Mouse (Mus musculus) midbrain, embryonic 13.5 days (tissue): ENCODE data around the gene Tgfb3. TPM values are rescaled to one million over a fixed set of nuclear protein-coding genes. Genes with fewer than 3 reads are reported as not detected.
A peak's percentile ranks its signal among the peaks of the same experiment; 100 is the strongest.

Source experiments
- ATAC-seq: fragments of 200-750 bp; cut with Nextera tagmentation; 2 replicates; pipeline ENCODE4 v1.8.0; 2017; ENCODE audit warnings: mild to moderate bottlenecking, moderate TSS enrichment, moderate library complexity
- H3K27ac ChIP-seq: fragments of 300-500 bp; sonication (generic); 2 replicates; pipeline ENCODE4 v1.5.1; 2015; ENCODE audit warnings: inconsistent platforms, mild to moderate bottlenecking, moderate library complexity
- H3K27me3 ChIP-seq: fragments of 300-500 bp; sonication (generic); 2 replicates; pipeline ENCODE4 v1.6.1; 2015; ENCODE audit warnings: mild to moderate bottlenecking, inconsistent platforms
- H3K36me3 ChIP-seq: fragments of 300-500 bp; sonication (generic); 2 replicates; pipeline ENCODE4 v1.6.1; 2015; ENCODE audit warnings: mild to moderate bottlenecking, inconsistent platforms
- H3K4me1 ChIP-seq: fragments of 300-500 bp; sonication (generic); replicated peaks from 2 replicates; pipeline ENCODE4 v1.6.1; 2015; ENCODE audit warnings: inconsistent platforms
- H3K4me2 ChIP-seq: fragments of 300-500 bp; sonication (generic); replicated peaks from 2 replicates; pipeline ENCODE4 v1.6.1; 2015; ENCODE audit warnings: moderate library complexity, mild to moderate bottlenecking, inconsistent platforms
- H3K4me3 ChIP-seq: fragments of 300-500 bp; sonication (generic); replicated peaks from 2 replicates; pipeline ENCODE4 v1.5.1; 2015; ENCODE audit warnings: mild to moderate bottlenecking, inconsistent platforms
- H3K9ac ChIP-seq: fragments of 300-500 bp; sonication (generic); replicated peaks from 2 replicates; pipeline ENCODE4 v1.6.1; 2015; ENCODE audit warnings: mild to moderate bottlenecking, inconsistent platforms
- H3K9me3 ChIP-seq: fragments of 300-500 bp; sonication (generic); 2 replicates; pipeline ENCODE4 v1.6.1; 2016; ENCODE audit warnings: mild to moderate bottlenecking, inconsistent platforms
- WGBS: fragments of 180-500 bp; shearing (Covaris S2); methylation state at CpG from one replicate; pipeline ENCODE4 v1.1.7; 2015; 5-methylcytosine and 5-hydroxymethylcytosine counted together
- polyA plus RNA-seq: library from polyadenylated mRNA; unstranded; fragments of >200 nt; fragmentation: Nextera tagmentation; extraction: Ambion mirVana; gene quantifications from 2 replicates; pipeline ENCODE4 v1.2.1, GENCODE M21; 2015

Tgfb3 gene
- polyA plus RNA-seq, 1 experiment from 2014 or later, result 3.4 TPM

DNA sequence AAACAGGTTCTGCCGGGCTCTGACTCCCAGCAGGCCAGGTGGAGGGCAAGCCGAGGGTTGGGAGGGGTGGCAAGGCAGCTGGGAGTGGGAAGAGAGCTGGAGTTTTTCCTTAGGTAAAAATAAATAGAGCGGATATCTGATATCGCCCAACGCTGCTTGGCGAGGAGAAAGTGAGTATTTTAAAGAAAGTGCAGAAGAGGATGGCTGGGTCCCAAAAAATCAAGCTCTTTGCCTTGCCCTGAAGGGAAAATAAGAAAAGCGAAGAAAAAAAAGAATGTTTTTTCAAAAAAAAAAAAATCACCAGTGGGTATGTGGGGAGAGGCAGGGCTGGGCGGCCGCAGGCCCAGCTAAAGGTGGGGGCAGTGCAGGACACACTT, 677 bp downstream of the Tgfb3 start:
- peaks cover 36% of the 10 kb centered on the region for H3K27me3 ChIP-seq
- peaks cover 33% of the 10 kb centered on the region for H3K4me1 ChIP-seq
- no peak overlapping the region for H3K27ac ChIP-seq
- H3K9me3 ChIP-seq, result no peaks in the 10 kb centered on the region
- H3K4me2 ChIP-seq, result peak overlapping the region; percentile 90
- peak overlapping the region; percentile 68; the same call in 1 of the 2 replicates for H3K9ac ChIP-seq
- H3K36me3 ChIP-seq, result no peaks in the 10 kb centered on the region
- WGBS, result 8% methylated on average over 9 of the region's 9 CpGs
- peak overlapping the region; percentile 51 for H3K4me3 ChIP-seq
- no peak for ATAC-seq

DNA sequence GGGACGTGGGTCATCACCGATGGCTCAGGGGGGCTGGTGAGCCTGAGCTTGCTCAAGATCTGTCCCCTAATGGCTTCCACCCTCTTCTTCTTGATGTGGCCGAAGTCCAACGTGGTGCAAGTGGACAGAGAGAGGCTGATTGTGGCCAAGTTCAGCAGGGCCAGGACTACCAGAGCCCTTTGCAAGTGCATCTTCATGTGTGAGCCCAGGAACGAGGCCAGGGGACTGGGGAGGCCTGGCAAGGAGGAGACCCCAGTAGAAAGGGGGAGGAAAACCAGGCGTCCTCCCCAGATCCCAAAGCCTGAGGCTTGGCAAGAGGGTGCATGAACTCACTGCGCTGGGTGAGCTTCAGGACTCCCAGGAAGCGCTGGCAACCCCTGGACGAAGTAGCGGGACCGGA, 1.1 kb downstream of the Tgfb3 start:
- Histone ChIP-seq H3K4me3 (peak overlapping the region; percentile 51), H3K27me3 (peaks cover 36% of the 10 kb centered on the region), H3K27ac (no peak overlapping the region), H3K9ac (peak overlapping the region; percentile 68; the same call in 1 of the 2 replicates), H3K9me3 (no peaks in the 10 kb centered on the region), H3K36me3 (no peaks in the 10 kb centered on the region), H3K4me2 (peak overlapping the region; percentile 90), H3K4me1 (peaks cover 30% of the 10 kb centered on the region)
- 25% methylated on average over 11 of the region's 11 CpGs for WGBS
- no peak for ATAC-seq

DNA sequence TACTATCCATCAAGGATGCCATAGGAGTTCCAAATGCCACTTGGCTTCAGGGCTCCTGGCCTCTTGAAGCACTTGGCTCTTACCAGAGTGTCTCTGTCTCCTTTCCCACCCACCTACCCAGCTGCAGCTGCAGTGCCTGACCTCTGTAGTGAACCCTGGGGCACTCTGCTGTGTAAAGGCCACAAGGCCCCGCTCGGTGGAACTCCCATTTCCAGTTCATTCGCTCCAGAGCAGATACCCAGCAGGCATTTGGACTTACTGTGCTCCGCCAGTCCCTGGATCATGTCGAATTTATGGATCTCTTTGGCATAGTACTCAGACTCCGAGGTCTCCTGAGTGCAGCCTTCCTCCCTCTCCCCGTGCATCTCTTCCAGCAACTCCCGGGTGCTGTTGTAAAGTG, 1.5 kb downstream of the Tgfb3 start:
- peaks cover 36% of the 10 kb centered on the region for H3K27me3 ChIP-seq
- H3K4me2 ChIP-seq, result peak overlapping the region; percentile 90
- no peaks in the 10 kb centered on the region for H3K36me3 ChIP-seq
- H3K27ac ChIP-seq, result no peak overlapping the region
- H3K4me1 ChIP-seq, result peaks cover 30% of the 10 kb centered on the region
- no peak for ATAC-seq
- no peaks in the 10 kb centered on the region for H3K9me3 ChIP-seq
- 0 out of 2 replicates have a peak overlapping the region, but pooled peaks have one; percentile 32 for H3K9ac ChIP-seq
- WGBS, result 35% methylated on average over 8 of the region's 8 CpGs
- no peak overlapping the region for H3K4me3 ChIP-seq

DNA sequence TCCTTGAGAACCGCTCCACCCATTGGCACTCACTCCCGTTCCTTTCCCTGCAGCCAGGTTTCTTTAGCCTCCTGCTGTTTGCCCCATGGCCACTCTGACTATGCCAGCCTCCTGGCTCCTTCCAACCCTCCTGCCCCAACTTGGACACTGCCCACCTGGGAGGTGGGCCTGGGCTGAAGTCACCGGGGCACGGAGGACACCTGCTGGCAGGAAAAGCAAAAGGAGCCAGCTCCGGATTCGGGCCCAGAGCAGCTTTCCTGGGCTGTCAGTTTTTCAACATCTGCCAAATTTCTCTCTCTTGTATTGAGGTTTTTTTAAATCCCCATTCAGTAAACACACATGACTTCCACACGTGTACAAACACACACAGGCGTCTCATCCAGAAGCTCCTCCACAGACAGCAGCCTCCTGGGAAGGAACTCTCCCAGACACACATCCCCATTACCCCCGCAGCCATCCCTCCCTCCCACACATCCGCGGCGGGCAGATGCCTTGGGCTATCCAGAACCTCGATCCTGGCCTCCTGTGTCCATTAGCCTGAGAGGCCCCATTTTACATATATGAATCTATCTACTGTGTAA, 2.4 kb downstream of the Tgfb3 start:
- WGBS, result 12% methylated on average over 13 of the region's 13 CpGs
- Histone ChIP-seq H3K9ac (0 out of 2 replicates have a peak overlapping the region, but pooled peaks have one; percentile 29), H3K36me3 (no peaks in the 10 kb centered on the region), H3K4me3 (no peak overlapping the region), H3K9me3 (no peaks in the 10 kb centered on the region), H3K27me3 (peaks cover 32% of the 10 kb centered on the region), H3K27ac (no peak overlapping the region), H3K4me2 (peak overlapping the region; percentile 90), H3K4me1 (peaks cover 30% of the 10 kb centered on the region)
- ATAC-seq, result no peak

DNA sequence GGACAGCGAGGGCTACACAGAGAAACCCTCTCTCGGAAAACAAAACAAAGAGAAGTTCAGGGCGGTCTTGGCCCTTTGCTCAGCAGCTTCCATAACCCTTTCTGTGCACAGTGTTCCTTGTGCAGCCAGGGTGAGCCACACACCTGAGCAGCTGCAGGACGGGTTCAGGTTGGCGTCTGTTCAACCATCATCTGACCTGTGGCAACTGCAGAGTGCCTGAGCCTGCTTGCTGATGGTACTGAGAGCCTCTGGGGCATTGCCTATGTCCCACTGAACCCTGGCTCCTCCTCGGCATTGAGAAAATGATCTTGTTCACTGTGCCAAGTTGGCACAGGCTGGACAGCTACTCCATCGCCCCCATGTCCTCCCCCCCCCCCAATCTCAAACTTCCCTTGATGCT, 3.5 kb downstream of the Tgfb3 start:
- peaks cover 30% of the 10 kb centered on the region for H3K4me1 ChIP-seq
- H3K4me3 ChIP-seq, result no peak overlapping the region
- H3K27me3 ChIP-seq, result peaks cover 27% of the 10 kb centered on the region
- H3K36me3 ChIP-seq, result no peaks in the 10 kb centered on the region
- H3K9me3 ChIP-seq, result no peaks in the 10 kb centered on the region
- no peak for ATAC-seq
- no peak overlapping the region for H3K9ac ChIP-seq
- 88% methylated on average over 7 of the region's 7 CpGs for WGBS
- no peak overlapping the region for H3K4me2 ChIP-seq
- no peak overlapping the region for H3K27ac ChIP-seq

DNA sequence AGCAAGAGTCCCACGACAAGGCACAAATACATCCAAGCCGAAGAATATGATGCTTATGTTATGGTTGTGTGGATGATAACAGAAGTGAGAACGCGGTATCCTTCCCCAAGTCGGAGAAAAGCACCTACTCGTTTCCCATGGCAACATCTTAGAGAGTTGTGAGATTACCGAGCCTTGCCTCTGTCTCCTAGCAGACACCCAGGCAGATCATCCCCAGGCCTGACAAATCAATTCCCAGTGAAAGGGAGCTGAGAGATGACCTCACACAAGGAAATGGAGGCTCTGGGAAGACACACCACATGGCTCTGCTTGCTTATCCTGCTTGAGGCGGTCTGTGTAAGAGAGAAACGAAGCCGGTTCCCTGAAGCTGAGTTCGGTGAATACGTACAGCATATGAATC, 4.2 kb downstream of the Tgfb3 start:
- Histone ChIP-seq H3K36me3 (no peaks in the 10 kb centered on the region), H3K9me3 (no peaks in the 10 kb centered on the region), H3K4me1 (peaks cover 30% of the 10 kb centered on the region), H3K27me3 (peaks cover 24% of the 10 kb centered on the region), H3K9ac (no peak overlapping the region), H3K27ac (no peak overlapping the region), H3K4me2 (no peak overlapping the region), H3K4me3 (no peak overlapping the region)
- ATAC-seq, result no peak
- 76% methylated on average over 12 of the region's 12 CpGs for WGBS

DNA sequence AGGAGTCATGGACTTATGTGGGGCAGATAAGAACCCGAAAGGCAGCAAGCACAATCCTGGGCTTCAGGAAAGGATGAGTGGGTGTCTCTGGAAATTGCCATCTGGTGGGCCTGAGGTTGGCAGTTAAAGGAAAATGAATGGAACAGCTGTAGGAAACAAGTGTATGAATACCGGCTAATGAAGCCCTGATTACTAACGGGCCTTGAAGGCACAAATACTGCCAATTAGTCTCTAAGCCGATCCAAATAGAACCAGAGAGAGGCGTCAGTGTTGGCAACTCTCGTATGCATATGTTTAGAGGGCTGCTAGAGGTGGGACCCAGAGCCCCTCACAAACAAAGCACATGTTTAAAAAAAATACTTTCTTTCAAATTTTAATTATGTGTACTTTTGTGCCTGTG, 7.4 kb downstream of the Tgfb3 start:
- Histone ChIP-seq H3K4me3 (no peak overlapping the region), H3K9ac (no peak overlapping the region), H3K27ac (no peak overlapping the region), H3K9me3 (no peaks in the 10 kb centered on the region), H3K4me1 (peaks cover 6% of the 10 kb centered on the region), H3K27me3 (peaks cover 10% of the 10 kb centered on the region), H3K36me3 (no peaks in the 10 kb centered on the region), H3K4me2 (no peak overlapping the region)
- no peak for ATAC-seq
- WGBS, result 75% methylated on average over 6 of the region's 6 CpGs

DNA sequence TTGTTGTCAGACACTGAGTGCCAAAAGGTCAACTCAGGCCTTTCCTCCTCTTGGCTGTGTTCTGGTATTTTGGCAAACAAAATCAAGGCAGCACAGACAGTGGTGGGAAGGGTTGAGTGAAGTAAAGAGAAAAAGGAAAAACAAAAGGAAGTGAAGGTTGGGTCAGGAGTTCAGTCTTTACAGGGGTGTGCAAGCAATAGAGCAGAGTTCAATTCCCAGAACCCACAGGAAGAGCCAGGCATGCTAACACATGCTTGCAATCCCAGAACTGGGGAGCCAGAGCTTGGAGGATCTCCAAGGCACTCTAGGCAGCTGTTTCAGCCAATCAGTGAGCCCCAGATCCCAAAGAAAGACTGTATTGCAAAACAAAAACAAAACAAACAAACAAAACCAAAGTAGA, 14.0 kb downstream of the Tgfb3 start:
- H3K27me3 ChIP-seq, result no peaks in the 10 kb centered on the region
- no peak overlapping the region for H3K9ac ChIP-seq
- H3K4me3 ChIP-seq, result no peak overlapping the region
- no peak overlapping the region for H3K27ac ChIP-seq
- H3K4me2 ChIP-seq, result no peak overlapping the region
- no peaks in the 10 kb centered on the region for H3K9me3 ChIP-seq
- no peaks in the 10 kb centered on the region for H3K36me3 ChIP-seq
- ATAC-seq, result no peak
- H3K4me1 ChIP-seq, result no peaks in the 10 kb centered on the region

DNA sequence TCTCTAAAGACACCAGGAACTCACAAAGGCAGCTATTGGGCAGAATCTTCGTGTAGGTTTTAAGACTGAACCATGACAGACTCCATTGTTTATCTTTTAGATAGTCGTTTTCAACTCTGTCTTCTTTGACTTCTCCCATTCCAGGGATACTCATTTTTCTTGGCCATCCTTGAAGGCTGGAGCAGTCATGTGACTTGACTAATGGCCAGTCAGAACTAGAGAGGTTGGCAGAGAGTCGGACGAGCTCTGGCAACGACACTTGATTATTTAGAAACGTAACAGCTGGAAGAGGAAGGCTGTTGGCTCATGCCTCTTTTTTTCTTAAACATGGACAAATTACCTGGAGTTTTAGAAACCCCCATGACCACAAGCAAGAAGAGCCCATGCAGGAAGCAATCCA, 19.5 kb downstream of the Tgfb3 start:
- H3K9ac ChIP-seq, result no peak overlapping the region
- H3K4me2 ChIP-seq, result no peak overlapping the region
- ATAC-seq, result no peak
- 93% methylated on average over 6 of the region's 6 CpGs for WGBS
- no peaks in the 10 kb centered on the region; the same call in 1 of the 2 replicates for H3K36me3 ChIP-seq
- H3K4me1 ChIP-seq, result no peaks in the 10 kb centered on the region
- no peaks in the 10 kb centered on the region for H3K9me3 ChIP-seq
- H3K27me3 ChIP-seq, result no peaks in the 10 kb centered on the region
- H3K4me3 ChIP-seq, result no peak overlapping the region
- no peak overlapping the region for H3K27ac ChIP-seq

DNA sequence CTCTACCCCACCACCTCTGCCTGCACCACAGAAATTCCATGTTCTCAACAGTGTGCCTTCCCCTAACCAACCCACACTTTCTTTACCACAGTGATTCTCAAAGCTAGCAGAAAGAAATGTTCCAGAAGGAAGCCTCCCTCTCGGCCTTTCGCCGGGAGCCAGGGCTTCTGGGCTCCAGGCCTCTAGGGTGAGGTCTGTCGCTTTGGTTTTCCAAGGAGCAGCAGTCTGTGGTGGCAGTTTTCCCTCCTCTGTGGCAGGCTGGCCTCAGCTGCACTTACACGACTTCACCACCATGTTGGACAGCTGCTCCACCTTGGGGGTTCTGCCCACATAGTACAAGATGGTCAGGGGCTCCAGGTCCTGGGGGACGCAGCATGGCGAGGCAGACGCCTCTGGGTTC, 21.3 kb downstream of the Tgfb3 start:
- H3K9ac ChIP-seq, result no peak overlapping the region
- no peak overlapping the region for H3K4me3 ChIP-seq
- WGBS, result 81% methylated on average over 8 of the region's 8 CpGs
- no peaks in the 10 kb centered on the region for H3K4me1 ChIP-seq
- ATAC-seq, result no peak
- no peaks in the 10 kb centered on the region for H3K27me3 ChIP-seq
- no peak overlapping the region for H3K4me2 ChIP-seq
- H3K27ac ChIP-seq, result no peak overlapping the region
- no peaks in the 10 kb centered on the region for H3K9me3 ChIP-seq
- H3K36me3 ChIP-seq, result no peaks in the 10 kb centered on the region; the same call in 1 of the 2 replicates

DNA sequence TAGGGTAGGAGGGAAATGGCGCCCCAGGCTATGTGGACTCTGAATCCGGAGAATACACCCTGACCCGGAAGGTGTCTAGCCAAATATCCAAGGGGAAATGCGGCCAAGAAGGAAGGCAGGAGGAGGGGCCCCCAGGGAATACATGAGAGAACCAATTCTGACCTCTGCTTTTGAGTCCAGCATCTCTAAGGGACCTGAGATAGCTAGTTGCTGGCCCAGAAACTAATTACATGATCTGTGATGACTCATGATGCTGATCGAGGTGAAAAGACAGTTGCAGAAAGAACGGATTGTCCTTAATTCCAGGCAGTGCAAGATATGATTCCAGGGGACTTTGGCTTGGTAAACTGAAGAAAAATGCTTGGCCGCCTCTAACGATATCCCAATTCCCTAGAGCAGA, 21.9 kb downstream of the Tgfb3 start:
- H3K27ac ChIP-seq, result no peak overlapping the region
- no peaks in the 10 kb centered on the region; the same call in 1 of the 2 replicates for H3K36me3 ChIP-seq
- H3K27me3 ChIP-seq, result no peaks in the 10 kb centered on the region
- H3K9ac ChIP-seq, result no peak overlapping the region
- H3K9me3 ChIP-seq, result no peaks in the 10 kb centered on the region
- 88% methylated on average over 8 of the region's 8 CpGs for WGBS
- no peak overlapping the region for H3K4me2 ChIP-seq
- H3K4me1 ChIP-seq, result no peaks in the 10 kb centered on the region
- no peak for ATAC-seq
- no peak overlapping the region for H3K4me3 ChIP-seq

DNA sequence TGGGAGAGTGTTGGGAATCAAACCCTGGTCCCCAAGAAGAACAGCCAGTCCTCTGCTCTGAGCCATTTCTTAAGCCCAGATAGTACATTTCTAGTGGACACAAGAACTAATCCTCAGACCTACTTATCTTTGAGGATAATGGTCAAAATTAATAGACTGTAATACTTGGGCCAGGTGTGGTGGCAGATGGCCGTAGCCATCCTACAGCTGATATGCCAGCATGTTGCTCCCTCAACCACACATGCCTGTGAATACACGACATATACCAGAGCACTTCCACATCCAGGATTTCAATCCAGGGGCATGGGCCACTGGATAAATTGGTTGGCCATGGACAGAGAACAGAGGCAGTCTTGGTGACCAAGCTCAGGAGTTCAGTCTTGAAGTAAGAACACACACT, 23.5 kb downstream of the Tgfb3 start:
- Histone ChIP-seq H3K4me1 (no peaks in the 10 kb centered on the region), H3K36me3 (no peaks in the 10 kb centered on the region; the same call in 1 of the 2 replicates), H3K4me2 (no peak overlapping the region), H3K27ac (no peak overlapping the region), H3K27me3 (no peaks in the 10 kb centered on the region), H3K9me3 (no peaks in the 10 kb centered on the region), H3K9ac (no peak overlapping the region), H3K4me3 (no peak overlapping the region)
- ATAC-seq, result no peak
- WGBS, result 90% methylated on average over 2 of the region's 2 CpGs

DNA sequence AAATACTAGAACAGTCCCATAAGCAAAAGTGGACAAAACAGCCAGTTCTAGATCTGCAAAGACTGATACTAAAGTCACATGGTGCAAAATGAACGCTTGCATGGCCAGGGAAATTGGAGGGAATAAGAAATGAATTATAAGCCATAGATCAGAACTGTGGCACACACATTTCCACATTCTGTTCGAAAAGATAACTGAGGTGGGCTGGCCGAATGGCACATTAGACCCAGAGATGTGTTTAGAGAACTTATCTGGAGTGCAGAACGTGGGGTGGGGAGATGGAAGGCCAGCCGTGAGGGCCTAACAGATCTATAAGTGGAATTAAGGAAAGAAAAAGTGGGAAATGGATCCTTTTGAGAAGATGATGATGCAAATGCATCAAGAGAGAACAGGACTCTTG, 27.4 kb downstream of the Tgfb3 start:
- Histone ChIP-seq H3K27ac (no peak overlapping the region), H3K4me1 (no peaks in the 10 kb centered on the region), H3K36me3 (no peaks in the 10 kb centered on the region; the same call in 1 of the 2 replicates), H3K9me3 (no peaks in the 10 kb centered on the region), H3K4me2 (no peak overlapping the region), H3K9ac (no peak overlapping the region), H3K27me3 (no peaks in the 10 kb centered on the region), H3K4me3 (no peak overlapping the region)
- no peak for ATAC-seq
- WGBS, result 94% methylated on average over 5 of the region's 5 CpGs
